Mouse (Mus musculus) forebrain, embryonic 11.5 days (tissue): ENCODE results near the gene 4930595D18Rik. TPM values are rescaled to one million over a fixed set of nuclear protein-coding genes. Genes with fewer than 3 reads are reported as not detected.

Source experiments
- ATAC-seq: fragments of 200-750 bp; cut with Nextera tagmentation; replicated peaks from 2 replicates; pipeline ENCODE4 v1.8.0; 2017; ENCODE audit warnings: moderate TSS enrichment; ENCODE audit not compliant: low FRiP score
- DNase-seq: peaks from one replicate; pipeline ENCODE4 v3.0.0-alpha.2; 2017; ENCODE audit warnings: low spot score
- H3K27ac ChIP-seq: fragments of 300-500 bp; sonication (generic); 2 replicates; pipeline ENCODE4 v1.5.1; 2014; ENCODE audit warnings: low read depth, low read length
- H3K27me3 ChIP-seq: fragments of 300-500 bp; sonication (generic); 2 replicates; pipeline ENCODE4 v1.6.1; 2014; ENCODE audit warnings: mild to moderate bottlenecking, low read length, mixed read lengths; ENCODE audit not compliant: control insufficient read depth, insufficient read depth
- H3K36me3 ChIP-seq: fragments of 300-500 bp; sonication (generic); 2 replicates; pipeline ENCODE4 v1.6.1; 2014; ENCODE audit warnings: mild to moderate bottlenecking, low read length, moderate library complexity, mixed read lengths; ENCODE audit not compliant: control insufficient read depth, insufficient read depth
- H3K4me1 ChIP-seq: fragments of 300-500 bp; sonication (generic); replicated peaks from 2 replicates; pipeline ENCODE4 v1.6.1; 2014; ENCODE audit warnings: low read length, mixed read lengths; ENCODE audit not compliant: control insufficient read depth, insufficient read depth
- H3K4me2 ChIP-seq: fragments of 300-500 bp; sonication (generic); 2 replicates; pipeline ENCODE4 v1.6.1; 2014; ENCODE audit warnings: low read depth, mild to moderate bottlenecking, low read length, moderate library complexity, mixed read lengths; ENCODE audit not compliant: severe bottlenecking
- H3K4me3 ChIP-seq: fragments of 300-500 bp; sonication (generic); 2 replicates; pipeline ENCODE4 v1.5.1; 2014; ENCODE audit warnings: low read depth, low read length
- H3K9ac ChIP-seq: fragments of 300-500 bp; sonication (generic); 2 replicates; pipeline ENCODE4 v1.6.1; 2014; ENCODE audit warnings: low read length
- H3K9me3 ChIP-seq: fragments of 300-500 bp; sonication (generic); 2 replicates; pipeline ENCODE4 v1.6.1; 2016; ENCODE audit warnings: low read length, mixed read lengths; ENCODE audit not compliant: control insufficient read depth
- WGBS: fragments of 180-500 bp; shearing (Covaris S2); extraction: QIAGEN DNeasy Blood & Tissue Kit; methylation state at CpG from one replicate; pipeline ENCODE4 v1.1.7; 2014; 5-methylcytosine and 5-hydroxymethylcytosine counted together
- polyA plus RNA-seq: library from polyadenylated mRNA; unstranded; fragments of >200 nt; fragmentation: Nextera tagmentation; extraction: Ambion mirVana; gene quantifications from 2 replicates; pipeline ENCODE4 v1.2.1, GENCODE M21; 2014

4930595D18Rik gene
- polyA plus RNA-seq, 1 experiment from 2014 or later, result not detected

DNA sequence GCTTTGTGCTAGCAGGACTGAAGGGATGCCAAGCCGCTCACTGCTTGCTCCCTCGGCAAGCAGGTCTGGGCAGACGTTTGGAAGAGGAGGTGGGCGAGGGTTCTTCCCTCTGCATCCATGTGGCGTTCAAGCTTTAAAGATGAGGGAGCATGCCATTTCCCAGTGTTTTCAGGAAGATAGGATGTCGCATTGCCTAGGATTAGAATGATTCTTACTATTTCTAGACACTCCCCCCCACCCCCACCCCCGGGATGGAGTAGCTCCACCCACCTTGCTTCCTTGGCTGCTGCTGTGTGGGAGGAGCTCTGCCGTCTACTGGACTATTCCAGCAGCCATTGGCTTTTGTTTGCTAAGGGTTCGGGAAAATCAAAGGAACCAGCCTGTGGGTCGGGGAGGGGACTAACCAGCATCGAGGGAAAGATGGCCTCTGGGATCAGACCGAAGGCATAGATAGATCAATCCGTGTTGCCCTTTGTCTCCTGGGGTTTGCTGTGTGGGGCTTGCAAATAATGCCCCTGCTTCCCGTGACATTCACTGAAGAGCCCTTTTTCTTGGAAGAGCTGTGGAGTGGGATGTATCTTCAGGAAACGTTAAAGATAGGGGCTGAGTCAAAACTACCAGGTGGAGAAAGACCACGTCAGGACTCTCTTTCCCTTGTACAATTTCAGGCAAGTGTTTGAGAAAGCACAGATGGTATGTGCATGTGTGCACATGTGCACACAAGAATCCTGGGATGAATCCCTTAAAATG is 21.8 kb downstream of the 4930595D18Rik start:
- DNase-seq (peak; percentile 76), ATAC-seq (peak; percentile 49)
- Histone ChIP-seq H3K9me3 (no peaks in the 10 kb centered on the region), H3K36me3 (no peaks in the 10 kb centered on the region), H3K27ac (peak overlapping the region; percentile 55), H3K9ac (peak overlapping the region; percentile 44), H3K4me2 (peak overlapping the region; percentile 36; the same call in 1 of the 2 replicates), H3K4me1 (peaks cover 14% of the 10 kb centered on the region; the same call in 1 of the 2 replicates), H3K4me3 (peak overlapping the region; percentile 10; the same call in 1 of the 2 replicates), H3K27me3 (no peaks in the 10 kb centered on the region)
- WGBS, result 11% methylated on average over 16 of the region's 16 CpGs

DNA sequence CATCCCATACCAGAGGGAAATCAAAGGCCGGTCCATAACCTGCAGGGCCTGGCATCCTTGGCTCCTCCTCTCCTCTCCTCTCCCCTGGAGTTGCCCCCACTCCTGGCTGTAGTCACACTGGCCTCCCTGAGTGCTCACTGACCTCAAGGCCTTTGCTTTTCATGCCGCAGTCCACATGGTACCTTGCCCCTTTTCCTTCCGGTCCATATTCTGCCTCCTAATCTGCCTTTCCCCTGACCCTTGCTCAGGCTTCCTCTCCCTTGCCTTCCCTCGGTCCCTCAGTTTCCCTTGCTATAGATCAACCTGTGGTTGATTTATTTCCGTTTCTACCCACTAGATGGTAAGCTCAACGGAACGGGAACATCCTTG is 22.4 kb downstream of the 4930595D18Rik start:
- 33% methylated on average over 7 of the region's 7 CpGs for WGBS

GRCm38 (mm10) chr12:111160871-111161270 is 23.4 kb downstream of the 4930595D18Rik start:
- Histone ChIP-seq H3K4me1 (peaks cover 14% of the 10 kb centered on the region; the same call in 1 of the 2 replicates), H3K9ac (no peak overlapping the region), H3K9me3 (no peaks in the 10 kb centered on the region), H3K27ac (no peak overlapping the region), H3K27me3 (no peaks in the 10 kb centered on the region), H3K4me3 (no peak overlapping the region), H3K36me3 (no peaks in the 10 kb centered on the region), H3K4me2 (no peak overlapping the region)
- WGBS, result 94% methylated on average over 10 of the region's 10 CpGs
- DNase-seq, result no peak
- no peak for ATAC-seq

More for the DNA sequence above, 22.4 kb downstream of the 4930595D18Rik start:
- 0 out of 2 replicates have a peak overlapping the region, but pooled peaks have one; percentile 10 for H3K4me3 ChIP-seq
- H3K9me3 ChIP-seq, result no peaks in the 10 kb centered on the region
- H3K4me2 ChIP-seq, result peak overlapping the region; percentile 36; the same call in 1 of the 2 replicates
- no peaks in the 10 kb centered on the region for H3K36me3 ChIP-seq
- H3K27ac ChIP-seq, result peak overlapping the region; percentile 50
- DNase-seq (no peak), ATAC-seq (no peak)
- peaks cover 14% of the 10 kb centered on the region; the same call in 1 of the 2 replicates for H3K4me1 ChIP-seq
- no peaks in the 10 kb centered on the region for H3K27me3 ChIP-seq
- peak overlapping the region; percentile 44 for H3K9ac ChIP-seq

DNA sequence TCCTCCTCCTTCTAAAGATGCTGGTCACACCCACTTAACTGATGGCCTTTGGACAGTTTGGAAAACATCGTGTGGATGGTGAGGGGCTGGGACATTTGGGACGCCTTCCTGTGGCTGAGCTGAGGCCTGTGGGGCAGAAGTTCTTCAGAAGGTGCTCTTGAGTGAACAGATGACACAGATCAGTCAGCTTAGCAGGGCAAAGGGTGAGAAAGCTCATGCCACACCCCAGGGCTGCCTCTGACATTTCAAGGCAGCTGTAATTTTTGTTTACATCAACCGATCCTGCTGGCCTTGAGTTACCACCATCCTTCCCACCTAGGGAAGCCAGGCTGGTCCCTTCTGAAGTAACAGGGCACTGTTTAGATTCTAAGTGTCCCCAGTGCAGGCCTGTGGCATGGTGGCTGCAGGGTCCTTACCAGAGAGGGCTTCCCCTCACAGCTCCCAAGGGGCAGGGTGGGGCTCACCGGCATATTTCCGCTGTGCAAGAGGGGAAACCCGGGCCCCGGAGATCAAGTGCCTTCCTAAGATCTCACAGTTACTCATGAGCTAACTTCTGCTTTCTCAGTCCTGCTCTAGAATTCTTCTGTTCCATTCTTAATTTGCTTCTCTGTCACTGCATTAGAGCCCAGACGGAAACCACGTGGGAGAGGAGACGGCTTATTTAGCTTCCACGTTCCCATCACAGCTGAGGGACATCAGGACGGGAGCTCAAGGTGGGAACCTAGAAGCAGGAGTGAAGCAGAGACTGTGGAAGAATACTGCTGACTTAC is 24.4 kb downstream of the 4930595D18Rik start:
- H3K27ac ChIP-seq, result no peak overlapping the region
- H3K36me3 ChIP-seq, result no peaks in the 10 kb centered on the region
- H3K9me3 ChIP-seq, result no peaks in the 10 kb centered on the region
- WGBS, result 84% methylated on average over 12 of the region's 12 CpGs
- H3K27me3 ChIP-seq, result no peaks in the 10 kb centered on the region
- ATAC-seq (no peak), DNase-seq (no peak)
- peaks cover 10% of the 10 kb centered on the region; the same call in 1 of the 2 replicates for H3K4me1 ChIP-seq
- no peak overlapping the region for H3K4me3 ChIP-seq
- no peak overlapping the region for H3K9ac ChIP-seq
- no peak overlapping the region for H3K4me2 ChIP-seq

- H3K4me1 ChIP-seq, result no peaks in the 10 kb centered on the region
- no peak overlapping the region for H3K9ac ChIP-seq
- H3K27me3 ChIP-seq, result no peaks in the 10 kb centered on the region
- H3K4me3 ChIP-seq, result no peak overlapping the region
- ATAC-seq, result no peak
- WGBS, result 81% methylated on average over 1 of the region's 1 CpGs
- H3K27ac ChIP-seq, result no peak overlapping the region
- H3K36me3 ChIP-seq, result no peaks in the 10 kb centered on the region
- H3K4me2 ChIP-seq, result no peak overlapping the region
- DNase-seq, result no peak
- no peaks in the 10 kb centered on the region for H3K9me3 ChIP-seq
Observed at GRCm38 (mm10) chr12:111155756-111156155, 28.5 kb downstream of the 4930595D18Rik start.

DNA sequence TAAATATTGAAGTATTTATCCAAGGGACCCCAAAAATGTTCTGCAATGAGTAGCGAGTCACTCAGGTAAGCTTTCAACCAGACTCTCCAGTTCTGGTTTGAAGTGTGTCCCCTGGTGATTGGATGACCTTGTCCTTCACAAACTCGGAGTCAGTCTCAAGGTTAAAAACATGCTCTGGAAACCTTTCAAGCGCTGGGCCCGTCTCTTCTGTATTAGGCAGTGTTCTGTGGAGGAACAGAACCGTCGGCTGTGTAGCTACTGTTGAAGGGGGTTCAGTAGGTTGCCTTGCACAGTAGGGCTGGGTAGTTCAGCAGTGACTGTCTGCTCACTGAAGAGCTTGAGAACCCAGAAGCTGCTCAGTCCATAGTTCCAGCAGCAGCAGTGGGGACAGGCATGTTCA is 29.6 kb downstream of the 4930595D18Rik start:
- 91% methylated on average over 6 of the region's 6 CpGs for WGBS
- Histone ChIP-seq H3K9ac (no peak overlapping the region), H3K36me3 (no peaks in the 10 kb centered on the region), H3K4me2 (no peak overlapping the region), H3K27me3 (no peaks in the 10 kb centered on the region), H3K27ac (no peak overlapping the region), H3K4me1 (no peaks in the 10 kb centered on the region), H3K9me3 (no peaks in the 10 kb centered on the region), H3K4me3 (no peak overlapping the region)
- ATAC-seq (no peak), DNase-seq (no peak)

- no peaks in the 10 kb centered on the region for H3K27me3 ChIP-seq
- H3K9ac ChIP-seq, result no peak overlapping the region
- no peaks in the 10 kb centered on the region for H3K9me3 ChIP-seq
- no peak for DNase-seq
- 80% methylated on average over 5 of the region's 5 CpGs for WGBS
- no peaks in the 10 kb centered on the region for H3K4me1 ChIP-seq
- no peak overlapping the region for H3K4me2 ChIP-seq
- H3K27ac ChIP-seq, result no peak overlapping the region
- ATAC-seq, result no peak
- no peaks in the 10 kb centered on the region for H3K36me3 ChIP-seq
- H3K4me3 ChIP-seq, result no peak overlapping the region
Observed at GRCm38 (mm10) chr12:111153946-111154345, 30.3 kb downstream of the 4930595D18Rik start.

- Histone ChIP-seq H3K27me3 (no peaks in the 10 kb centered on the region), H3K4me1 (no peaks in the 10 kb centered on the region), H3K9ac (no peak overlapping the region), H3K36me3 (no peaks in the 10 kb centered on the region), H3K4me3 (no peak overlapping the region), H3K4me2 (no peak overlapping the region), H3K9me3 (no peaks in the 10 kb centered on the region), H3K27ac (no peak overlapping the region)
- WGBS, result 83% methylated on average over 7 of the region's 7 CpGs
- DNase-seq (no peak), ATAC-seq (no peak)
Observed at GRCm38 (mm10) chr12:111152981-111153710, 31.1 kb downstream of the 4930595D18Rik start.
